Mouse (Mus musculus): Measurements from ENCODE around the gene Tdrd9. TPM values are rescaled to one million over a fixed set of nuclear protein-coding genes. Genes with fewer than 3 reads are reported as not detected.

The Tdrd9 gene
- polyA plus RNA-seq, 1 experiment from 2014 or later = 0.73 TPM

DNA sequence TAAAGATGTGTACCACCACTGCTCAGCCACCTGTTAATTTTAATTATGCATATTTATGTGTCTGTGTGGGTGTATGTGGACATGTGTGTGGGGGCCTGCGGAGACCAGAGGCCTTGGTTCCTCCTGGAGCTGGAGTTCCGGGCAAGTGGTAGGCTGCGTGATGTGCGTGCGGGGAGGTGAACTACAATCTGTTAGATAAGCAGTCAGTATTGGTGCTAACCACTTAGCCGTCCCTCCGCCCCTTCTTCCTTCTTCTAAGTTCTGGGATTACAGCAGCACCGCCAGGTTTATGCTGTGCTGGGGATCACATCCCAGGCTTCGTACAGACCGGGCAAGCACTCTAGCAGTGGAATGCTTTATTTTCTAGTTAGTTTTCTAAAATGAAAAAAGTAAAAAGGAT lies 67.1 kb downstream of the Tdrd9 start:
- H3K4me3 ChIP-seq = no peak overlapping the region
- ATAC-seq (ENCODE audit: insufficient number of reproducible peaks, insufficient read depth, low FRiP score, low TSS enrichment) = no peak
- H3K4me2 ChIP-seq (replicated peaks) = no peak overlapping the region
- no peaks in the 10 kb centered on the region for H3K4me1 ChIP-seq
- no peaks in the 10 kb centered on the region for H3K36me3 ChIP-seq
- H3K27ac ChIP-seq = no peak overlapping the region
- no peaks in the 10 kb centered on the region for H3K27me3 ChIP-seq
- H3K9ac ChIP-seq = no peak overlapping the region
- H3K9me3 ChIP-seq = no peaks in the 10 kb centered on the region
- WGBS = 92% methylated on average over 10 of the region's 10 CpGs

DNA sequence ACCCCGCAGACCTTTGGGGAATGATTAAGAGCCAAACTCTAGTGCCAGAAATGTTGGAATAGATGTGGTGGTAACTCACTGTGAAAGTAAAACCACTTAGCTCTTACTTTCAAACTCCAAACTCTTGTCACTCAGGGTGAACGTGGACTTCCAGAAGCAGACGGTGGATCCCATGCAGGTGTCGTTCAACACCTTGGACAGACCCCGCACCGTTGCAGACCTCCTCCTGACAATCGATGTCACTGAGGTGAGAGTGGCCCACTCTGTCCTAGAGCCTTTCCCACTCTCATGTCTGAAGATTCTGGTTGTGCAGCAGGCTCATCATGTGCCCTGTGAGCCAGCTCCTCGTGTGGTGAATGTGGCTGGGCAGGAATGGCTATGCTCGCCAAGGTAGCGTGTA lies 67.8 kb downstream of the Tdrd9 start:
- no peaks in the 10 kb centered on the region for H3K36me3 ChIP-seq
- no peaks in the 10 kb centered on the region for H3K9me3 ChIP-seq
- 91% methylated on average over 10 of the region's 10 CpGs for WGBS
- no peak overlapping the region for H3K4me3 ChIP-seq
- no peaks in the 10 kb centered on the region for H3K4me1 ChIP-seq
- H3K4me2 ChIP-seq (replicated peaks) = no peak overlapping the region
- no peaks in the 10 kb centered on the region for H3K27me3 ChIP-seq
- H3K27ac ChIP-seq = no peak overlapping the region
- H3K9ac ChIP-seq = no peak overlapping the region
- no peak for ATAC-seq (ENCODE audit: insufficient number of reproducible peaks, insufficient read depth, low FRiP score, low TSS enrichment)

DNA sequence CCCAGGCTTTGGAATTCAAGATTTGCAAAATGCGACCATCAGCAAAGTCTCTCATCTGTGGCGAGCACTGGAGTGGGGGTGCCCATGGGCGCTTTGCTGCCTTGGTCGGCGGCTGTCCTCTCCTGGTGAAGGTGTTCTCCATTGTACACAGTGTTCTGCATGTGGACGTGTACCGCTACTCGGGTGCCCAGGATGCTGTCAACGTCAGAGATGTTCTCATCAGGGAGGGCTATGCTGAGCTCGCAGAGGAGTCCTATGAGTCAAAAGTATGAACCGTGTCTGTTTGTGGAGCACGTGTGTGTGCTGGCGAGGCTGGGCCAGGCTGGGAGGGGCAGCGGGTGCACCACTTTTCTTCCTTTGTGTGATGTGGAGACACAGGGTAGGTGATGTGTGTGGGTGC lies 71.3 kb downstream of the Tdrd9 start:
- Histone ChIP-seq H3K4me2 (replicated peaks) (no peak overlapping the region), H3K27me3 (no peaks in the 10 kb centered on the region), H3K4me3 (no peak overlapping the region), H3K4me1 (no peaks in the 10 kb centered on the region), H3K9me3 (no peaks in the 10 kb centered on the region), H3K36me3 (no peaks in the 10 kb centered on the region), H3K27ac (no peak overlapping the region), H3K9ac (no peak overlapping the region)
- 88% methylated on average over 14 of the region's 14 CpGs for WGBS
- ATAC-seq (ENCODE audit: insufficient number of reproducible peaks, insufficient read depth, low FRiP score, low TSS enrichment) = no peak

DNA sequence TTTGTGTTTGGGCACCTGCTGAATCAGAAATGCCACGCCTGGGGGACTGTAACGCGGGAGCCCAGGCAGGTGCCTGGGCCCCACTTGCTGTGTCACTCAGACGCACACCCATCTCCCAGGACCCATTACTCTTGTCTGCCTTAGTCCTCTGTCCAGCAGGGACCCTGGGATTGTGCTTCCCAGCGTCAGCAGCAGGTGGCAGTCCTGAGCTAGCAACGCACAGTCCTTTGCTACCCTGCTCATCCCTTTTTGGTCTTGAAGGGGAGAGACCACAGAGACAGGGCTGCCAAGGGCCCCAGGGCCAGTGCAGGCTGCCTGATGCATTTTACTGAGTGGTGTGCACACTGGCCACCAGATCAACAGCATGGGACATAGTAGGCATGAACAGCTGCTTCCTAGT lies 106.3 kb downstream of the Tdrd9 start:
- no peak overlapping the region for H3K4me2 ChIP-seq (replicated peaks)
- no peak overlapping the region for H3K9ac ChIP-seq
- H3K27me3 ChIP-seq = no peaks in the 10 kb centered on the region
- H3K36me3 ChIP-seq = no peaks in the 10 kb centered on the region
- H3K9me3 ChIP-seq = no peaks in the 10 kb centered on the region
- ATAC-seq (ENCODE audit: insufficient number of reproducible peaks, insufficient read depth, low FRiP score, low TSS enrichment) = no peak
- H3K27ac ChIP-seq = no peak overlapping the region
- WGBS = 5% methylated on average over 6 of the region's 6 CpGs
- H3K4me1 ChIP-seq = no peaks in the 10 kb centered on the region
- no peak overlapping the region for H3K4me3 ChIP-seq

DNA sequence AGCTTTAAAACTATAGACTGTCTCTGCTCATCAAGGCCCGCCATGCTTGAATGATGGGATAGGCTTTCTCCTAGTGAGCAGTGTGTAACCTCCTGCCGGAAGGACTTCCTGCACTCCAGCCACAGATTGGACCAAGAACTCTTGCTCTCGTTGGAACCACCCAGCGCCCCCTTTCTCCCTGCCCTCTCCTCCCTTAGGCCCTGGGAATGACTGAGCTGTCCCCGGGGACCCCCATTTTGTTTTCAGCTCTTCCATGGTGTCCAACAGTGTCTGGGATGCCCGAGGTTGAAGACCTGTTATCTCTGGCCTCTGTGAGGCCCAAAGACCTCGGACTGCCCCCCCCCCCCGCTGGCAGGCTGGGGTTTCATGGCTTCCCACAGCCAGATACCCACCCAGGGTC lies 108.6 kb downstream of the Tdrd9 start:
- Histone ChIP-seq H3K27ac (no peak overlapping the region), H3K4me2 (replicated peaks) (no peak overlapping the region), H3K9me3 (no peaks in the 10 kb centered on the region), H3K27me3 (no peaks in the 10 kb centered on the region), H3K9ac (no peak overlapping the region), H3K36me3 (no peaks in the 10 kb centered on the region), H3K4me1 (no peaks in the 10 kb centered on the region), H3K4me3 (no peak overlapping the region)
- ATAC-seq (ENCODE audit: insufficient number of reproducible peaks, insufficient read depth, low FRiP score, low TSS enrichment) = no peak
- WGBS = 76% methylated on average over 8 of the region's 8 CpGs

DNA sequence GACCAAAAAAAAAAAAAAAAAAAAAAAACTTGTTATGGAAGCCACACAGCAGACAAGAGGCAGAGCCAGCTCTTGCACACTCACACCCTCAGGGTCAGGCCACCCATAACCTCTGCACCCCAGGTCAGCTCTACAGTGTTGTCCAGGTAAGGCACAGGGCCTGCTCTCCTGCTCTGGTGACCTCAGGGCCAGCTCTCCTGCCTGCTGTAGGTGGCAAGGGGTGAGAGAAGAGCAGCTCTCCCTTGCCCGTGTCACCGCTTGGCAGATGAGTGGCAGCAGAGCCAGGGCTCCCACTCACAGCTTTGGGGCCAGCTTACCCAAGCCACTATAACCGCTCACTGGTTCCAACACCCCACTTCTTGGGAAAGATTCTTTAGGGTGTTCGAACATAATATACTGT lies 109.6 kb downstream of the Tdrd9 start:
- no peak overlapping the region for H3K4me3 ChIP-seq
- no peaks in the 10 kb centered on the region for H3K9me3 ChIP-seq
- no peaks in the 10 kb centered on the region for H3K4me1 ChIP-seq
- WGBS = 91% methylated on average over 4 of the region's 4 CpGs
- no peak overlapping the region for H3K9ac ChIP-seq
- ATAC-seq (ENCODE audit: insufficient number of reproducible peaks, insufficient read depth, low FRiP score, low TSS enrichment) = no peak
- no peaks in the 10 kb centered on the region for H3K27me3 ChIP-seq
- H3K36me3 ChIP-seq = no peaks in the 10 kb centered on the region
- H3K4me2 ChIP-seq (replicated peaks) = no peak overlapping the region
- no peak overlapping the region for H3K27ac ChIP-seq

DNA sequence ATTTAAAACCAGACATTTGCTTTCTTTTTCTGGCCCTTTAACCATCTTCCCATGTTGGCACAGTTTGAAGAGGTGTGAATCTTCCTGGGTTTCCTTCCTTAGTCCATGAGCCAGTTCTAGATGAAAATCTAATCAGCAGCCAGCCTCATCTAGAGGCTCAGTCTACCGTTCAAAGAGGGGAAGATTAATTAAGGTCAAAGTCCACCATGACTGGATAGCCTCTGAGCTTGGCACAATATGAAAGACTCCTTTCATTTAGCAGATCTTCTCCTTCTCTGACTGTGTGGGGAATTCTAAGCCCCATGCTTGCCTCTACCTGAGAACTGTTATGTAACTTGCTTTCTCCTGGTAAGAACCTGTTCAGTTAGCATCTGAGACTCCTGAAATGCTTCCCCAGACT lies 110.9 kb downstream of the Tdrd9 start:
- H3K9me3 ChIP-seq = no peaks in the 10 kb centered on the region
- H3K36me3 ChIP-seq = no peaks in the 10 kb centered on the region
- no peak overlapping the region for H3K4me3 ChIP-seq
- H3K27me3 ChIP-seq = no peaks in the 10 kb centered on the region
- H3K27ac ChIP-seq = no peak overlapping the region
- H3K9ac ChIP-seq = no peak overlapping the region
- 59% methylated on average over 1 of the region's 1 CpGs for WGBS
- H3K4me2 ChIP-seq (replicated peaks) = no peak overlapping the region
- ATAC-seq (ENCODE audit: insufficient number of reproducible peaks, insufficient read depth, low FRiP score, low TSS enrichment) = no peak
- peaks cover 5% of the 10 kb centered on the region; the same call in 1 of the 2 replicates for H3K4me1 ChIP-seq

DNA sequence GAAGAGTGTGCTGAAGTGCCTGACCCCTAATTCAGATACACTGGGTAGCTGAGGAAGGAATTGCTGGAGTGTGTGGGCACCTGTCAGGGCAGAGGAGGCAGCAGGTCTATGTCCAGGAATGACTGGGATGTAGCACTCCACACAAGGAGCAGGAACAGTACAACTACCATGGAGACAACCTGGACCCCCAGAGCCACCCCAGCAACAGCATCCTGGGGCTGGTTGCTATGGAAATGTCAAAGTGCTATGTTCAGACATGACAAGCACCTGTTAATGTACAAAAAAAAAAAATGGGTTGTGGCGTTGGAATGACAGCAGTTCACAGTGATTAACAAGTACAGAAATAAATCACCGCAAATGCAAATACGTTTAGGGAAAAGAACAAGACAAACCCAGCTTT lies 114.9 kb downstream of the Tdrd9 start:
- Histone ChIP-seq H3K36me3 (no peaks in the 10 kb centered on the region), H3K9ac (no peak overlapping the region), H3K4me2 (replicated peaks) (no peak overlapping the region), H3K4me3 (no peak overlapping the region), H3K27ac (no peak overlapping the region), H3K27me3 (peaks cover 4% of the 10 kb centered on the region; the same call in 1 of the 2 replicates), H3K9me3 (no peaks in the 10 kb centered on the region), H3K4me1 (peaks cover 11% of the 10 kb centered on the region; the same call in 1 of the 2 replicates)
- no peak for ATAC-seq (ENCODE audit: insufficient number of reproducible peaks, insufficient read depth, low FRiP score, low TSS enrichment)
- 90% methylated on average over 3 of the region's 3 CpGs for WGBS

DNA sequence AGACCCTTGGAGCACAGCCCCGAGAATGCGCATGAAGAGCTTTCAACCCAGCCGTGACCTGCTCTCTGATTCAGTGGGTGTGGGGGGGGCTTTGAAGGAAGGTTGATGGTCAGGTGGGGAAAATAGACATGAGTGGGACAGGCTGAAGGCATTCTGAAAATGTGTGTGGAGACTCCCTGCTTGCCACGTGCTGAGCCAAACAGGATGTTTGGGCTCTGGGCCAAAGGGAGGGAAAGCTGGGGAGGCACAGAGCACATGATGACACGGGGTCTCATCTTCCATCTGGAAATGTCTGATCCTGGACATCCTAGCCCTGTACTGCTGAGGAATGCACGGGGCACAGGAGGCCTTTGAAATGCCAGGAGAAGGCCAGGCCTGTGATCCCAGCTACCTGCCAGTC lies 115.4 kb downstream of the Tdrd9 start:
- Histone ChIP-seq H3K4me2 (replicated peaks) (no peak overlapping the region), H3K4me3 (no peak overlapping the region), H3K4me1 (peaks cover 11% of the 10 kb centered on the region; the same call in 1 of the 2 replicates), H3K9ac (no peak overlapping the region), H3K27ac (no peak overlapping the region), H3K36me3 (no peaks in the 10 kb centered on the region), H3K27me3 (peaks cover 6% of the 10 kb centered on the region), H3K9me3 (no peaks in the 10 kb centered on the region)
- ATAC-seq (ENCODE audit: insufficient number of reproducible peaks, insufficient read depth, low FRiP score, low TSS enrichment) = no peak
- 58% methylated on average over 6 of the region's 6 CpGs for WGBS

DNA sequence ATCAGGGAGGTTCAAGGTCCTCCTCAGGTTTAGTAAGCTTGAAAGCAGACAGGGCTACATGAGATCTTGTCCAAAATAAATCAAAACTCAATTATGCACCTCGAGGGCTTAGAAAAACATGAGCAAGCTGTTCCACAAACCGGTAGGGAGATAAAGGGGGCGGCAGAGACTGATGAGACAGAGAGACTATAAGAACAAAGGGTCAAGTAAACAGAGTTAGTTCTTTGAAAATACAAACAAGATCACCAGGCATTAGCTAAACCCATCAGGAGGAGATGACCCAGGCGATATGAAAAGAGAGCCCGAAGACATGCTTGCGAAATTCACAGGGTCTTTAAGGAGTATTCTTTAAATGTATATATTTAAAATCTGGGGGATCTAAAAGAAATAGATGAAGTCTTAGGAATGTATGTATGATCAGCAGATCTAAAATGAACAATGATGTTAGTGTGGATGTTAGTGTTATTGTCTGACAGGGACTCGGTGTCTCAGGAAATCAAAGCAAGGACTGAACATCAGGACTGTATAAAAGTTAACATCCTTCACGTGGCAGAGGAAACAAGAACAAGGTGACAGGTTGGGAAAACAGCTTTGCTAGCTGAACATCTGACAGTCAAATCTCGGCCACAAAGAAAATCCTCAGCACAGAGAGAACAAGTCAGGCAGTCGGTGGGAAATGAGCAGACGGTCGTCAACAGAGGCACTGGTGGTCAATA lies 117.4 kb downstream of the Tdrd9 start:
- Histone ChIP-seq H3K27ac (no peak overlapping the region), H3K36me3 (no peaks in the 10 kb centered on the region), H3K9ac (no peak overlapping the region), H3K4me1 (peaks cover 11% of the 10 kb centered on the region; the same call in 1 of the 2 replicates), H3K4me2 (replicated peaks) (no peak overlapping the region), H3K27me3 (peaks cover 7% of the 10 kb centered on the region), H3K4me3 (no peak overlapping the region), H3K9me3 (no peaks in the 10 kb centered on the region)
- 60% methylated on average over 12 of the region's 12 CpGs for WGBS
- no peak for ATAC-seq (ENCODE audit: insufficient number of reproducible peaks, insufficient read depth, low FRiP score, low TSS enrichment)

DNA sequence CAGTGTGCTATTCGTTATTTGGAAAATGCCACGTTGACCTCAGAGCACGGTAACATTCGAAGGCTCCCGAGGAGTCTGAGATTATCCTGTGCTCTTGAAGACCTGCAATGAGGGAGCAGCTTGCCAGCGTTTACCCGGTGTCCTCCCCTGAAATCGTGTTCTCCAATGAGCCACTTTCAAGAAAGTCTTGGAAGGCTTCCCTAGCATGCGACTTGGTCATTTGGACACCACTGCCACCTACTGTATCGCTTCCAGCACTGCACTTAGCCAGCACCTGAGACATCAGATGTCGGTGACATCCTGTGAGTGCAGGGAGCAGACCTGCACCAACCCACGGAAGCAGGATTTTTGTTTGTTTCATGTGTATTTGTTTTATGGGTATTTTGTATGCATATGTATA lies 119.7 kb downstream of the Tdrd9 start:
- Histone ChIP-seq H3K9me3 (no peaks in the 10 kb centered on the region), H3K36me3 (no peaks in the 10 kb centered on the region), H3K9ac (no peak overlapping the region), H3K4me2 (replicated peaks) (peak overlapping the region; percentile 29; the same call in 1 of the 2 replicates), H3K4me3 (no peak overlapping the region), H3K27me3 (peaks cover 7% of the 10 kb centered on the region), H3K4me1 (peaks cover 11% of the 10 kb centered on the region; the same call in 1 of the 2 replicates), H3K27ac (no peak overlapping the region)
- 8% methylated on average over 12 of the region's 12 CpGs for WGBS
- ATAC-seq (ENCODE audit: insufficient number of reproducible peaks, insufficient read depth, low FRiP score, low TSS enrichment) = no peak

DNA sequence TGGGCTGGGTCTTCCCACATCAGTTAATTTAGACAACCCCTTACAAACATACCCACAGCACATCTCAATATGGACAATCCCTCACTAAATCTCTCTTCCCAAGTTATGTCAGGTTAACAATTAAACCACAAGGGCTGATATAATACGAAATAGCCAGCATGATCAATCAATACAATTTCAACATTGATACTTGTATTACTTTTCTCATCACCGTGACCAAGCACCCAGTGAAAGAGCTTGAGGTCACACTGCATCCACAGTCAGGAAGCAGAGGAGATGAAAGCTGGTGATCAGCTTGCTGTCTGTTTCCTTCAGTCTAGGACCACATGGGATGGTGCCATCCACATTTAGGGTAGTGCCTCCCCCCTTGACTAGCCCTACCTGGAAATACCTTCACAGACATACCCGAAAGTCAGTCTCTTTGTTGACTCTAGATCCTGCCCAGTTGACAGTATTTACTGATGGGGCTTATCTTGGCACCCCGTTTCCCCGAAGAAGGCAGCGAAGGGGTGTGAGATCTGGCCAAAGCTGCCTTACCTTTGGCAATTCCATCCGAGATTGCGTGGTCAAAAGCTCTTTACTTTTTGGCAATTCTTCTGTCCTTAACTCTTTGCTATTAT lies 123.0 kb downstream of the Tdrd9 start:
- Histone ChIP-seq H3K36me3 (no peaks in the 10 kb centered on the region), H3K4me3 (no peak overlapping the region), H3K4me1 (0 out of 2 replicates have a peak, but pooled peaks cover 4% of the 10 kb centered on the region), H3K9ac (no peak overlapping the region), H3K27ac (no peak overlapping the region), H3K27me3 (peaks cover 7% of the 10 kb centered on the region), H3K9me3 (no peaks in the 10 kb centered on the region), H3K4me2 (replicated peaks) (no peak overlapping the region)
- ATAC-seq (ENCODE audit: insufficient number of reproducible peaks, insufficient read depth, low FRiP score, low TSS enrichment) = no peak
- WGBS = 83% methylated on average over 8 of the region's 8 CpGs

Data from embryonic facial prominence, embryonic 12.5 days (tissue).